Mouse (Mus musculus) spleen, adult 2 months (tissue): ENCODE measurements around the gene Macrod2.

ENCODE experiments used
- CTCF ChIP-seq: fragments of 200-500 bp; IDR thresholded peaks from 2 replicates; pipeline ENCODE4 v1.5.1; 2011; ENCODE audit warnings: mild to moderate bottlenecking, inconsistent platforms; ENCODE audit not compliant: insufficient read depth, insufficient read length, insufficient replicate concordance; ENCODE audit errors: extremely low read depth
- POLR2A ChIP-seq: fragments of 200-500 bp; IDR thresholded peaks from 2 replicates; pipeline ENCODE4 v1.6.1; 2011; ENCODE audit warnings: low read depth, low read length, inconsistent platforms

DNA sequence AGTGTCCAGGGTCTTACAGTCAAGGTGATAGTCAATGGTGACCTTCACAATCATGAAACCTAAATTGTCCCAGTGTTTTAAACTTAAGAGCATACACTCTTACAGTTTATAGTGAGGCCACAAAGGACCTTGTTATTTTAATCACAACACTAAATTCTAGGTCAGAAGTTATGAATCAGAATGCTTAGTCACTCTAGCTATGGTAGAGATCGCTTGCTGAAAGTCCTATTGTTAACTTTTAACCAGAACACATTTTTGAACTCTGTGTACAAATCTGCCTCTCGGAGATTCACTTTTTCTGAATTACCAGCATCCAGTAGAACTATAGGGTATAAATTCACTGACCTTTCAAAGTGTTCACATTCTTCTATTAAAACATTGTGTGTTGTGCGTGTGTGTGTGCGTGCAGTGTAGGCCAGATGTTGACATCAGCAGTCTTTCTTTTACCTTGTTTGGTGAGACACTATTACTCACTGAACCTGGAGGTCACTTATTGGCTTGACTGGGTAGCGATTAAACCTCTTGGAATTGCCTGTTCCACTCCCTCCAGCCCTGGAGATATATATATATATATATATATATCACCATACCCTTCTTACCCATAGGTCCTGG, 452.8 kb downstream of the Macrod2 start:
- TF ChIP-seq POLR2A, result no peak
- TF ChIP-seq CTCF, result no peak
